Mouse (Mus musculus) testis, adult 2 months (tissue): ENCODE data around the gene Gabarapl2. TPM values are rescaled to one million over a fixed set of nuclear protein-coding genes. Genes with fewer than 3 reads are reported as not detected.
"Not testable (repeated sequence)": the region's sequence is repeated elsewhere in the genome, so short reads cannot be mapped to it uniquely, and the experiment has no call there.

Experiments used
- H3K27ac ChIP-seq: fragments of 200-500 bp; 2 replicates; pipeline ENCODE4 v1.5.1; 2012; ENCODE audit warnings: low read depth, low read length; ENCODE audit not compliant: control insufficient read depth, insufficient read depth
- H3K27me3 ChIP-seq: fragments of 200-500 bp; 2 replicates; pipeline ENCODE4 v1.6.1; 2012; ENCODE audit warnings: mild to moderate bottlenecking, low read length, moderate library complexity; ENCODE audit not compliant: control insufficient read depth, insufficient read depth
- H3K36me3 ChIP-seq: fragments of 200-500 bp; 2 replicates; pipeline ENCODE4 v1.6.1; 2012; ENCODE audit warnings: mild to moderate bottlenecking, low read length; ENCODE audit not compliant: control insufficient read depth, insufficient read depth
- H3K4me1 ChIP-seq: fragments of 200-500 bp; 2 replicates; pipeline ENCODE4 v1.6.1; 2012; ENCODE audit warnings: low read length; ENCODE audit not compliant: control insufficient read depth, insufficient read depth
- H3K4me3 ChIP-seq: fragments of 200-500 bp; 2 replicates; pipeline ENCODE4 v1.5.1; 2012; ENCODE audit warnings: low read depth, mild to moderate bottlenecking, low read length, moderate library complexity, mixed read lengths; ENCODE audit not compliant: control insufficient read depth
- CTCF ChIP-seq: fragments of 200-500 bp; IDR thresholded peaks from 2 replicates; pipeline ENCODE4 v1.5.1; 2012; ENCODE audit warnings: low read depth, mild to moderate bottlenecking, inconsistent platforms, low read length, moderate library complexity; ENCODE audit not compliant: control insufficient read depth, insufficient read depth, insufficient replicate concordance
- POLR2A ChIP-seq: fragments of 200-500 bp; IDR thresholded peaks from 2 replicates; pipeline ENCODE4 v1.6.1; 2012; ENCODE audit warnings: low read depth, mild to moderate bottlenecking, inconsistent platforms, low read length, moderate library complexity; ENCODE audit not compliant: control insufficient read depth
- polyA plus RNA-seq: library from polyadenylated mRNA; depleted of rRNA; stranded (reverse); fragments of >200 nt; gene quantifications from 2 replicates; pipeline ENCODE4 v1.2.3, GENCODE M21; 2012

Gene Gabarapl2
- polyA plus RNA-seq, 1 experiment: 24.3 TPM

GRCm38 (mm10) chr8:111924976-111925375, 15.5 kb upstream of the Gabarapl2 start:
- H3K36me3 ChIP-seq: no peaks in the 10 kb centered on the region; the same call in 1 of the 2 replicates
- TF ChIP-seq POLR2A: no peak
- no peak for TF ChIP-seq CTCF
- no peak overlapping the region for H3K27ac ChIP-seq
- H3K4me1 ChIP-seq: peaks cover 3% of the 10 kb centered on the region
- no peaks in the 10 kb centered on the region for H3K27me3 ChIP-seq
- H3K4me3 ChIP-seq: no peak overlapping the region

- Histone ChIP-seq H3K4me1 (peaks cover 14% of the 10 kb centered on the region), H3K27ac (no peak overlapping the region), H3K36me3 (no peaks in the 10 kb centered on the region; the same call in 1 of the 2 replicates), H3K27me3 (no peaks in the 10 kb centered on the region), H3K4me3 (no peak overlapping the region)
- TF ChIP-seq CTCF (no peak), POLR2A (no peak)
Measured at GRCm38 (mm10) chr8:111929648-111930344, 10.7 kb upstream of the Gabarapl2 start.

GRCm38 (mm10) chr8:111931721-111932120, 8.8 kb upstream of the Gabarapl2 start:
- peaks cover 14% of the 10 kb centered on the region for H3K4me1 ChIP-seq
- H3K36me3 ChIP-seq: no peaks in the 10 kb centered on the region; the same call in 1 of the 2 replicates
- no peak overlapping the region for H3K27ac ChIP-seq
- H3K4me3 ChIP-seq: no peak overlapping the region
- no peak for TF ChIP-seq POLR2A
- no peak for TF ChIP-seq CTCF
- no peaks in the 10 kb centered on the region for H3K27me3 ChIP-seq

- peak overlapping the region; percentile 95 for H3K4me3 ChIP-seq
Measured at GRCm38 (mm10) chr8:111932580-111933336, 7.7 kb upstream of the Gabarapl2 start.

GRCm38 (mm10) chr8:111933348-111934076, 7.0 kb upstream of the Gabarapl2 start, which contains the start of gene Tmem231:
Gene Tmem231, minus strand, starts transcription at chr8:111933881.
- Histone ChIP-seq H3K27ac (peak within 1 kb of the TSS; percentile 79), H3K27me3 (no peaks in the 10 kb centered on the region), H3K36me3 (no peaks in the 10 kb centered on the region; the same call in 1 of the 2 replicates), H3K4me1 (peaks cover 14% of the 10 kb centered on the region), H3K4me3 (peak within 1 kb of the TSS; percentile 95)
- TF ChIP-seq POLR2A: peak; percentile 90
- TF ChIP-seq CTCF: no peak

More at GRCm38 (mm10) chr8:111932580-111933336, 7.7 kb upstream of the Gabarapl2 start:
- Histone ChIP-seq H3K4me1 (peaks cover 14% of the 10 kb centered on the region), H3K27ac (peak overlapping the region; percentile 79), H3K36me3 (no peaks in the 10 kb centered on the region; the same call in 1 of the 2 replicates), H3K27me3 (no peaks in the 10 kb centered on the region)
- TF ChIP-seq POLR2A (no peak), CTCF (no peak)

- Histone ChIP-seq H3K4me1 (peaks cover 14% of the 10 kb centered on the region), H3K27ac (no peak overlapping the region), H3K4me3 (no peak overlapping the region), H3K27me3 (no peaks in the 10 kb centered on the region), H3K36me3 (no peaks in the 10 kb centered on the region; the same call in 1 of the 2 replicates)
- no peak for TF ChIP-seq POLR2A
- TF ChIP-seq CTCF: no peak
Measured at GRCm38 (mm10) chr8:111934201-111934600, 6.3 kb upstream of the Gabarapl2 start.

GRCm38 (mm10) chr8:111937184-111937583, 3.3 kb upstream of the Gabarapl2 start:
- TF ChIP-seq POLR2A: no peak
- no peak for TF ChIP-seq CTCF
- peaks cover 23% of the 10 kb centered on the region for H3K4me1 ChIP-seq
- no peak overlapping the region for H3K27ac ChIP-seq
- no peaks in the 10 kb centered on the region for H3K36me3 ChIP-seq
- H3K27me3 ChIP-seq: no peaks in the 10 kb centered on the region
- no peak overlapping the region for H3K4me3 ChIP-seq

- not testable (repeated sequence) for H3K27me3 ChIP-seq, H3K27ac ChIP-seq, H3K4me3 ChIP-seq, H3K36me3 ChIP-seq
- H3K4me1 ChIP-seq: peaks cover 16% of the 10 kb centered on the region
Measured at GRCm38 (mm10) chr8:111938076-111938985, 2.2 kb upstream of the Gabarapl2 start.
